10 mouse cellular contexts compared by ENCODE assay signal in genomic region chr7:99510087-99510501, GRCm38 (mm10). TPM values are rescaled to one million over a fixed set of nuclear protein-coding genes. Genes with fewer than 3 reads are reported as not detected.
DNase-seq lines count a peak whose midpoint lies in the region; ATAC-seq and TF ChIP-seq lines count a peak whose summit lies in the region.
"Had no signal": no experiment of that assay in that cellular context is flagged by ENCODE, and none has a peak within 500 bp of the region (broad histone marks: within the 10 kb centered on the region; RNA-seq: fewer than 3 reads in every experiment).

No protein-coding gene starts in this region.

- 0 out of 2 replicates have a peak overlapping the region, but pooled peaks have one; percentile 14 for H3K27ac ChIP-seq in cortical plate, adult 2 months (ENCODE audit: insufficient read depth, low read length)
- H3K27ac ChIP-seq in limb, embryonic 10.5 days, result 0 out of 2 replicates have a peak overlapping the region, but pooled peaks have one; percentile 14
- H3K27ac ChIP-seq in neural tube, embryonic 13.5 days (replicated peaks), result peak overlapping the region; percentile 35; the same call in 1 of the 2 replicates
- H3K27ac ChIP-seq: kidney, postnatal 0 days; stomach, embryonic 15.5 days had no signal

- no peak for TF ChIP-seq CTCF in cortical plate, adult 2 months (IDR thresholded peaks at IDR 0.05; ENCODE audit: extremely low read depth, insufficient read depth, low read length)

- H3K4me2 ChIP-seq in neural tube, embryonic 13.5 days, result peak overlapping the region; percentile 31
- H3K4me2 ChIP-seq: stomach, embryonic 15.5 days had no signal

- ATAC-seq in neural tube, embryonic 13.5 days (ENCODE audit: low read depth), result peak; percentile 79

- H3K36me3 ChIP-seq in limb, embryonic 10.5 days, result no peaks in the 10 kb centered on the region
- H3K36me3 ChIP-seq in neural tube, embryonic 13.5 days, result no peaks in the 10 kb centered on the region
- H3K36me3 ChIP-seq: stomach, embryonic 15.5 days had no signal

- no peak overlapping the region for H3K9ac ChIP-seq in neural tube, embryonic 13.5 days
- H3K9ac ChIP-seq: stomach, embryonic 15.5 days had no signal

- DNase-seq in NIH3T3 (ENCODE audit: low read depth), result peak; percentile 53
- DNase-seq in gastrocnemius, postnatal 10 days, result peak; percentile 71
- DNase-seq in kidney, adult 8-10 months, result peak; percentile 51 to 63
- no peak for DNase-seq in limb, embryonic 10.5 days (ENCODE audit: low spot score)
- DNase-seq in B cell, adult 2 months, result no peak
- no peak for DNase-seq in thymus, postnatal 10 days (ENCODE audit: low spot score in 2 of 2)

- 16% methylated on average over 8 of the region's 8 CpGs for WGBS in limb, embryonic 10.5 days
- 9% methylated on average over 8 of the region's 8 CpGs for WGBS in neural tube, embryonic 13.5 days

- H3K4me3 ChIP-seq in cortical plate, adult 2 months (ENCODE audit: insufficient read depth, low read length), result no peak overlapping the region
- no peak overlapping the region for H3K4me3 ChIP-seq in limb, embryonic 10.5 days
- H3K4me3 ChIP-seq in neural tube, embryonic 13.5 days, result no peak overlapping the region
- H3K4me3 ChIP-seq: stomach, embryonic 15.5 days had no signal

- no peak for TF ChIP-seq POLR2A in cortical plate, adult 2 months (IDR thresholded peaks at IDR 0.05; ENCODE audit: extremely low read depth, insufficient read depth, low read length)

- no peaks in the 10 kb centered on the region for H3K9me3 ChIP-seq in limb, embryonic 10.5 days (replicated peaks)
- H3K9me3 ChIP-seq in neural tube, embryonic 13.5 days, result no peaks in the 10 kb centered on the region
- H3K9me3 ChIP-seq: stomach, embryonic 15.5 days had no signal

- H3K4me1 ChIP-seq in cortical plate, adult 2 months (ENCODE audit: control insufficient read depth, insufficient read depth, low read length), result 0 out of 2 replicates have a peak, but pooled peaks cover 1% of the 10 kb centered on the region
- H3K4me1 ChIP-seq in limb, embryonic 10.5 days, result peaks cover 4% of the 10 kb centered on the region
- H3K4me1 ChIP-seq in neural tube, embryonic 13.5 days (replicated peaks), result peaks cover 12% of the 10 kb centered on the region
- H3K4me1 ChIP-seq: stomach, embryonic 15.5 days had no signal

- H3K27me3 ChIP-seq in limb, embryonic 10.5 days (ENCODE audit: low read depth, poor library complexity, severe bottlenecking), result no peaks in the 10 kb centered on the region
- no peaks in the 10 kb centered on the region for H3K27me3 ChIP-seq in neural tube, embryonic 13.5 days
- H3K27me3 ChIP-seq: stomach, embryonic 15.5 days had no signal

RNA-seq across cellular contexts. Expression of gene Arrb1, which starts 25.2 kb away (rescaled TPM):
- polyA plus RNA-seq in cortical plate, adult 2 months (2012; rRNA removed), result 130 and 141 TPM in 2 replicates
- total RNA-seq in gastrocnemius, postnatal 10 days (2021), result 10 to 100 TPM; 21.4 to 26.2 TPM
- 8.8 and 10.0 TPM in 2 replicates for polyA plus RNA-seq in limb, embryonic 10.5 days (2016; fragmentation: Nextera tagmentation; extraction: Ambion mirVana)
- polyA plus RNA-seq in neural tube, embryonic 13.5 days (2015; fragmentation: Nextera tagmentation; extraction: Ambion mirVana), result 15.9 and 16.2 TPM in 2 replicates

RNA-seq across cellular contexts. Expression of gene Rps3, which starts 26.6 kb away (rescaled TPM):
- 530 and 542 TPM in 2 replicates for polyA plus RNA-seq in cortical plate, adult 2 months (2012; rRNA removed)
- total RNA-seq in gastrocnemius, postnatal 10 days (2021), result 100 to 1,000 TPM; 362 to 382 TPM
- 745 and 824 TPM in 2 replicates for polyA plus RNA-seq in limb, embryonic 10.5 days (2016; fragmentation: Nextera tagmentation; extraction: Ambion mirVana)
- 514 and 540 TPM in 2 replicates for polyA plus RNA-seq in neural tube, embryonic 13.5 days (2015; fragmentation: Nextera tagmentation; extraction: Ambion mirVana)

RNA-seq across cellular contexts. Expression of gene Klhl35, which starts 44.3 kb away (rescaled TPM):
- polyA plus RNA-seq in cortical plate, adult 2 months (2012; rRNA removed), result 2.2 and 3.5 TPM in 2 replicates
- total RNA-seq in gastrocnemius, postnatal 10 days (2021), result under 1 TPM; 0.14 to 0.38 TPM
- 0.21 and 0.63 TPM in 2 replicates for polyA plus RNA-seq in limb, embryonic 10.5 days (2016; fragmentation: Nextera tagmentation; extraction: Ambion mirVana)
- polyA plus RNA-seq in neural tube, embryonic 13.5 days (2015; fragmentation: Nextera tagmentation; extraction: Ambion mirVana), result 13.4 and 16.9 TPM in 2 replicates

Comparison
In these comparisons a context has a peak if more than half of its experiments do, and no peak if none do; other contexts are left out.
1. DNase-seq: peak in NIH3T3 (single experiment), gastrocnemius, postnatal 10 days (single experiment) and kidney, adult 8-10 months (2 of 2); none in limb, embryonic 10.5 days (single experiment), B cell, adult 2 months (0 of 2) and thymus, postnatal 10 days (0 of 2).
2. Peak in every context shown above with its lines, with median percentiles within 50 percentile points of each other: H3K27ac ChIP-seq.